Mouse (Mus musculus) ES-E14 (cell line): ENCODE data around the gene Aldh9a1. TPM values are rescaled to one million over a fixed set of nuclear protein-coding genes. Genes with fewer than 3 reads are reported as not detected.
A peak's percentile ranks its signal among the peaks of the same experiment; 100 is the strongest.
"Not testable (repeated sequence)": the region's sequence is repeated elsewhere in the genome, so short reads cannot be mapped to it uniquely, and the experiment has no call there.

Source experiments
- DNase-seq: peaks from one replicate; pipeline ENCODE4 v3.0.0-alpha.2; 2013; ENCODE audit warnings: low read depth, low spot score
- H3K27ac ChIP-seq: 2 replicates; pipeline ENCODE4 v1.5.1; 2012; ENCODE audit warnings: low read depth, mild to moderate bottlenecking, low read length, moderate library complexity, mixed read lengths; ENCODE audit not compliant: poor library complexity, insufficient read depth, severe bottlenecking
- H3K36me3 ChIP-seq: 2 replicates; pipeline ENCODE4 v1.6.1; 2012; ENCODE audit warnings: mild to moderate bottlenecking, low read length, moderate library complexity, mixed read lengths; ENCODE audit not compliant: control insufficient read depth, poor library complexity, insufficient read depth, severe bottlenecking
- H3K4me1 ChIP-seq, 2 experiments: fragments of 150-350 bp in 1 of 2; sonication (generic) in 1 of 2; 2 replicates each; pipeline ENCODE4 v1.6.1; 2012; ENCODE audit warnings: low read length in 2 of 2, mild to moderate bottlenecking in 1 of 2, mixed read lengths in 1 of 2; ENCODE audit not compliant: control insufficient read depth in 2 of 2, insufficient read depth in 2 of 2, poor library complexity in 1 of 2
- H3K4me3 ChIP-seq, 2 experiments: fragments of 150-350 bp in 1 of 2; sonication (generic) in 1 of 2; 2 replicates each; pipeline ENCODE4 v1.5.1; 2012; ENCODE audit warnings: low read length in 2 of 2, low read depth in 1 of 2, mild to moderate bottlenecking in 1 of 2, mixed read lengths in 1 of 2; ENCODE audit not compliant: insufficient read depth in 1 of 2, poor library complexity in 1 of 2, severe bottlenecking in 1 of 2
- H3K9ac ChIP-seq: 2 replicates; pipeline ENCODE4 v1.6.1; 2012; ENCODE audit warnings: low read depth, mild to moderate bottlenecking, low read length, mixed read lengths; ENCODE audit not compliant: poor library complexity, insufficient read depth, severe bottlenecking
- H3K9me3 ChIP-seq: fragments of 150-350 bp; sonication (generic); 2 replicates; pipeline ENCODE4 v1.6.1; 2012; ENCODE audit warnings: low read depth, mild to moderate bottlenecking, low read length; ENCODE audit not compliant: control insufficient read depth, insufficient read depth
- CHD2 ChIP-seq: IDR thresholded peaks from 2 replicates; pipeline ENCODE4 v1.6.1; 2014; ENCODE audit warnings: mild to moderate bottlenecking, low read depth, low read length, inconsistent platforms
- HCFC1 ChIP-seq: IDR thresholded peaks from 2 replicates; pipeline ENCODE4 v1.6.1; 2012; ENCODE audit warnings: low read length, inconsistent platforms, borderline replicate concordance; ENCODE audit not compliant: insufficient read depth
- MAFK ChIP-seq: IDR thresholded peaks from 2 replicates; pipeline ENCODE4 v1.6.1; 2014; ENCODE audit warnings: mild to moderate bottlenecking, low read depth, low read length, inconsistent platforms; ENCODE audit not compliant: insufficient read depth
- ZC3H11A ChIP-seq: IDR thresholded peaks from 2 replicates; pipeline ENCODE4 v1.6.1; 2012; ENCODE audit warnings: low read depth, mild to moderate bottlenecking, inconsistent platforms, low read length, borderline replicate concordance
- ZNF384 ChIP-seq: IDR thresholded peaks from 2 replicates; pipeline ENCODE4 v1.6.1; 2012; ENCODE audit warnings: low read depth, low read length, inconsistent platforms
- in situ Hi-C, 2 experiments: fragments of 600-800 bp; cut with MboI; formaldehyde crosslinking; loops; one replicate each; pipeline ENCODE4 v1.15.1; 2025; ENCODE audit warnings: low sequenced_read_pairs in 2 of 2, inconsistent platforms in 1 of 2; ENCODE audit not compliant: unreplicated experiment in 2 of 2
- total RNA-seq: library from RNA; depleted of rRNA; stranded (reverse); fragments of 300-350 nt; gene quantifications from 2 replicates; pipeline ENCODE4 v1.2.3, GENCODE M21; 2012

Aldh9a1 gene
- total RNA-seq, 1 experiment: 26.8 TPM

DNA sequence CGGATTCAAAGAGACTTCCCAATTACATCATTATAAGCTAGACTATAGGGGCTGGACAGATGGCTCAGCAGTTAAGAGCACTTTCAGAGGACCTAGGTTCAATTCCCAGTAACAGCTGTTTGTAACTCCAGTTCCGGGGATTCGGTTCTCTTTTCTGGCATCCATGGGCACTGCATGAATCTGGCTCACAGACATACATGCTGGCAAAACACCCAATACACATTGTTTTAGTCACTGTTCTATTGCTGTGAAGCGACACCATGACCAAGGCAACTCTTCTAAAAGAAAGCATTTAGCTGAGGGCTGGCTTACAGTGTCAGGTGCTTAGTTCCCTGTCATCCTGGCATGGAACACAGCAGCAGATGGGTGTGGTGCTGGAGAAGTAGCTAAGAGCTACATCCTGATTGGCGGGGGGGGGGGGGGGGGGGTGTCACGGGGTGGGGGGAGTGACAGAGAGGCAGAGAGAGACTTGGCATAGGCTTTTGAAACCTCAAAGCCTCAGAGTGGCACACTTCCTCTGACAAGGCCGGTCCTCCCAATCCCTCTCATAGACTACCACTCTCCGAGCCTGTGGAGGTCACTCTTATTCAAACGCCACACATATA, 10.5 kb upstream of the Aldh9a1 start:
- H3K27ac ChIP-seq: no peak overlapping the region
- no peak overlapping the region for H3K9ac ChIP-seq
- DNase-seq: no peak
- no peaks in the 10 kb centered on the region for H3K9me3 ChIP-seq
- no peaks in the 10 kb centered on the region for H3K4me1 ChIP-seq
- H3K36me3 ChIP-seq: no peaks in the 10 kb centered on the region
- in situ Hi-C loops: loop anchor here (5.0 to 10.0 kb wide), 2 partner anchors 114 to 117 kb away; no protein-coding TSS in a partner anchor
- TF ChIP-seq ZC3H11A (no peak), CHD2 (no peak), ZNF384 (no peak), HCFC1 (no peak), MAFK (no peak)
- no peak overlapping the region for H3K4me3 ChIP-seq

DNA sequence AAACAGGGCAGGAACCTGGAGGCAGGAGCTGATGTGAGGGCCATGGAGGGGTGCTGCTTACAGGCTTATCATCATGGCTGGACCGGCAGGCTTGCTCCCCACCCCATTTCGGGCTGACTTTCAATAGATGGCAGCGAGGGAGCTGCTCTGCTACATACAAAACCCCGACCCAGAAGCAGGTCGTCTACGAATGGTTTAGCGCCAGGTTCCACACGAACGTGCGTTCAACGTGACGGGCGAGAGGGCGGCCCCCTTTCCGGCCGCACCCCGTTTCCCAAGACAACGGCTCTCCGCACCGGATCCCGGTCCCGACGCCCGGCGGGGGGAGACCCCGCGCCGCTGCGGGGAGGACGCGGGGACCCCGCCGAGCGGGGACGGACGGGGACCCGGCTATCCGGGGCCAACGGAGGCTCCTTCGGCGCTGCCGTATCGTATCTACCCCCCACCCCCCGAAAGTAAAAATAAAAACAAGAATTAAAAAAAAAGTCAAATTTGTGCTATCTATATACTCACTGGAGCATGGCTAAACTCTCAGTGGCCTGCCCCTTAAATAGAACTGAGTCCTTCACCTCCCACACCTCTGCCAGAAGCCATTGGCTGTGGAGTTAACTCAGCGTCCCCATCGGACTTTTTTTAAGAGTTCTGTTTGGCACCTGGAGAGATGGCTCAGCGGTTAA, 9.5 kb upstream of the Aldh9a1 start:
- no peak for DNase-seq
- Histone ChIP-seq H3K36me3 (no peaks in the 10 kb centered on the region), H3K4me1 (no peaks in the 10 kb centered on the region), H3K27ac (no peak overlapping the region), H3K9ac (peak overlapping the region; percentile 31), H3K9me3 (no peaks in the 10 kb centered on the region), H3K4me3 (peak overlapping the region; percentile 50 to 58)
- in situ Hi-C loops: no loop called here
- TF ChIP-seq ZC3H11A (no peak), ZNF384 (no peak), HCFC1 (no peak), MAFK (no peak), CHD2 (no peak)

DNA sequence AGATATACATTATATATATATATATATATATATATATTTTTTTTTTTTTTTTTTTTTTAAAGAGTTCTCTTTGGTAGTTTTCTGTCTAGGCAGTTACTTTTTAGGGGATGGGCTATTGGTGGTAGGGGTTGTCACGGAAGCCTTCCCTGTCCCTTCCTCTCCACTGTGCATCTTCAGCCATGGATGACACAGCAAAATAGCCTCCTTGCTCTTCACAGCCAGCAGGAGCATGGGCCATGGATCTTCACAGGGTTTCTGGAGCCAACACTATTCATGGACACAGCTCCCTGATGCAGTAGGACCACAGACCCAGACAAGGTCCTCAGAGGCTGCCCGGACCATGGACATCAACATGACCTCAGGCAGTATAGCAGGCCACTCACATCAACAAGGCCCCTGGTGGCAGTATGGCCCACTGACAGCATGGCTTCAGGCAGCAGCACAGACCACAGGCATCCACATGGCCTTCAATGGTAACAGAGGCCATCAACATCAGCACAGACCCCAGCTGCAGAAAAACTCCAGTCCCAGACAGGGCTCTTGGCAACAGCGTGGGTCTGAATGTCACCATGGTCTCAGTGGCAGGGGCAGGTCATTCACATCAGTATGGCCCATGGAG, 8.8 kb upstream of the Aldh9a1 start:
- no peak overlapping the region for H3K27ac ChIP-seq
- no peaks in the 10 kb centered on the region for H3K4me1 ChIP-seq
- H3K9me3 ChIP-seq: no peaks in the 10 kb centered on the region
- no peak overlapping the region for H3K4me3 ChIP-seq
- no peak overlapping the region for H3K9ac ChIP-seq
- no peak for DNase-seq
- no peak for TF ChIP-seq MAFK
- TF ChIP-seq HCFC1: no peak
- no peak for TF ChIP-seq ZNF384
- TF ChIP-seq ZC3H11A: no peak
- TF ChIP-seq CHD2: no peak
- H3K36me3 ChIP-seq: no peaks in the 10 kb centered on the region
- in situ Hi-C loops: no loop called here

DNA sequence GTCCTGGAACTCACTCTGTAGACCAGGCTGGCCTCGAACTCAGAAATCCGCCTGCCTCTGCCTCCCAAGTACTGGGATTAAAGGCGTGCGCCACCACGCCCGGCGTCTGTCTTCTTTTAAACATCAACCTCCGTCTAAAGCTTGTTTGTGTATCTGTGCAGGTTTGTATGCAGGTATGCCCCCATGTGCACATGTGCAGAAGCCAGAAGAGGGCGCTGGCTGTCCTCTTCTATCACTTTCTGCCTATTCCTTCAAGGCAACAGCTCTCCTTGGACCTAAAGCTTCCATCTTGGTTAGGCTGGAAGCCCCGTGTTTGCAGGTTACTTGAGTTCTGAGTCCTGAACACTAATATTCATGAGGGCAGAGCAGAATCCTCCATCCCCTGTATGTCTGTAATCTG, 7.0 kb upstream of the Aldh9a1 start:
- in situ Hi-C loops: no loop called here
- TF ChIP-seq ZC3H11A (no peak), ZNF384 (no peak), CHD2 (no peak), HCFC1 (no peak), MAFK (no peak)
- H3K4me3 ChIP-seq: no peak overlapping the region
- no peaks in the 10 kb centered on the region for H3K4me1 ChIP-seq
- H3K9me3 ChIP-seq: no peaks in the 10 kb centered on the region
- DNase-seq: peak; percentile 21
- H3K36me3 ChIP-seq: no peaks in the 10 kb centered on the region
- H3K27ac ChIP-seq: no peak overlapping the region
- no peak overlapping the region for H3K9ac ChIP-seq

DNA sequence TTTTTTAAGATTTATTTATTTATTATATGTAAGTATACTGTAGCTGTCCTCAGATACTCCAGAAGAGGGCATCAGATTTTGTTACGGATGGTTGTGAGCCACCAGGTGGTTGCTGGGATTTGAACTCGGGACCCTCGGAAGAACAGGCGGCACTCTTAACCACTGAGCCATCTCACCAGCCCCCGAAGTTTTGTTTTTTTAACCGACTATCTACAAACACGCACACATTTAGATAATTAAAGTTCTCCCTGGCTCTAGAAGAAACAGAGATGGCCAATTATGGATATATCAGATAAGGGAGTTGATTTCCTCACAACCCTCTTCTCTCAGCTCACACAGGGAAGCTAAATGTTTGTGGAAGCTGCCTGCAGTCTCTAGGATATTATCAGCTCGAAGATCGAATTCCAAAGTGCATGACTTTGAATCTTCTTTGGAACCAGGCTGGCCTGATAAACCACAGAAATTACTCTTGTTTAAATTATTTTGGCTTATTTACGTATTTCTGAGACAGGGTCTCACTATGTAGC, 3.7 kb upstream of the Aldh9a1 start:
- H3K9ac ChIP-seq, in situ Hi-C loops, DNase-seq, H3K4me1 ChIP-seq, H3K9me3 ChIP-seq, H3K36me3 ChIP-seq, H3K27ac ChIP-seq, H3K4me3 ChIP-seq: not testable (repeated sequence)

DNA sequence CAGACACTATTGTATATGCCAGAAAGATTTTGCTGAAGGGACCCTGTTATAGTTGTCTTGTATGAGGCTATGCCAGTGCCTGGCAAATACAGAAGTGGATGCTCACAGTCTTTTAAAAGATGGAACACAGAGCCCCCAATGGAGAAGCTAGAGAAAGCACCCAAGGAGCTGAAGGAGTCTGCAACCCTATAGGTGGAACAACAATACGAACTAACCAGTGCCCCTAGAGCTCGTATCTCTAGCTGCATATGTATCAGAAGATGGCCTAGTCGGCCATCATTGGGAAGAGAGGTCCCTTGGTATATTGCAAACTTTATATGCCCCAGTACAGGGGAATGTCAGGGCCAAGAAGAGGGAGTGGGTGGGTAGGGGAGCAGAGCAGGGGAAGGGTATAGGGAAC, 585 bp upstream of the Aldh9a1 start:
- H3K9ac ChIP-seq, H3K9me3 ChIP-seq, H3K4me3 ChIP-seq, H3K4me1 ChIP-seq, in situ Hi-C loops, DNase-seq, H3K36me3 ChIP-seq, H3K27ac ChIP-seq: not testable (repeated sequence)
